Mouse (Mus musculus): Measurements from ENCODE around the gene Nrip2. TPM values are rescaled to one million over a fixed set of nuclear protein-coding genes. Genes with fewer than 3 reads are reported as not detected.

Gene Nrip2
- 0.70 and 0.95 TPM in 2 replicates for polyA plus RNA-seq (2012; rRNA removed)
- polyA plus RNA-seq (2014; fragmentation: Nextera tagmentation; extraction: Ambion mirVana), result 1.3 and 1.5 TPM in 2 replicates

GRCm38 (mm10) chr6:128398996-128399395, at the start of gene Nrip2:
Gene Nrip2 (plus strand): TSS chr6:128399296.
- Histone ChIP-seq H3K4me1 (replicated peaks; ENCODE audit: control insufficient read depth in 2 of 2, insufficient read depth in 2 of 2, low read length in 1 of 2) (no peaks in the 10 kb centered on the region), H3K9me3 (ENCODE audit: control insufficient read depth, low read length) (no peaks in the 10 kb centered on the region), H3K27me3 (ENCODE audit: control insufficient read depth, insufficient read depth, low read length) (no peaks in the 10 kb centered on the region), H3K27ac (no peak within 1 kb of the TSS), H3K4me2 (ENCODE audit: low read depth) (peak within 1 kb of the TSS; percentile 29; the same call in 1 of the 2 replicates), H3K36me3 (replicated peaks; ENCODE audit: control insufficient read depth, insufficient read depth, low read depth) (no peaks in the 10 kb centered on the region), H3K9ac (replicated peaks) (no peak within 1 kb of the TSS), H3K4me3 (ENCODE audit: insufficient read depth in 1 of 2, low read depth in 2 of 2, low read length in 2 of 2) (no peak within 1 kb of the TSS)
- 69% methylated on average over 3 of the region's 3 CpGs for WGBS (ENCODE audit: insufficient replicate concordance)
- DNase-seq (ENCODE audit: low read depth in 3 of 3, low spot score in 3 of 3) (no peak), ATAC-seq (ENCODE audit: insufficient read depth) (no peak)
- no peak for TF ChIP-seq EP300 (IDR thresholded peaks at IDR 0.05; ENCODE audit: low read depth)
- no peak for TF ChIP-seq CTCF (IDR thresholded peaks at IDR 0.05; ENCODE audit: low read depth)

GRCm38 (mm10) chr6:128349711-128350110, 49.4 kb upstream of the Nrip2 start:
- 46% methylated on average over 7 of the region's 7 CpGs for WGBS (ENCODE audit: insufficient replicate concordance)
- no peak for TF ChIP-seq CTCF (IDR thresholded peaks at IDR 0.05; ENCODE audit: low read depth)
- TF ChIP-seq EP300 (IDR thresholded peaks at IDR 0.05; ENCODE audit: low read depth), result no peak
- 0 out of 4 replicates have a peak, but pooled peaks cover 0 to 2% of the 10 kb centered on the region in 2 experiments for H3K4me1 ChIP-seq (replicated peaks; ENCODE audit: control insufficient read depth in 2 of 2, insufficient read depth in 2 of 2, low read length in 1 of 2)

GRCm38 (mm10) chr6:128354140-128354539, 45.0 kb upstream of the Nrip2 start:
- TF ChIP-seq CTCF (IDR thresholded peaks at IDR 0.05; ENCODE audit: low read depth) (no peak), EP300 (IDR thresholded peaks at IDR 0.05; ENCODE audit: low read depth) (no peak)
- Histone ChIP-seq H3K27ac (no peak overlapping the region), H3K9me3 (ENCODE audit: control insufficient read depth, low read length) (no peaks in the 10 kb centered on the region), H3K4me2 (ENCODE audit: low read depth) (no peak overlapping the region), H3K4me3 (ENCODE audit: insufficient read depth in 1 of 2, low read depth in 2 of 2, low read length in 2 of 2) (no peak overlapping the region), H3K4me1 (replicated peaks; ENCODE audit: control insufficient read depth in 2 of 2, insufficient read depth in 2 of 2, low read length in 1 of 2) (peaks cover 2 to 3% of the 10 kb centered on the region in 2 experiments; a peak in 2 of 4 replicates), H3K9ac (replicated peaks) (no peak overlapping the region), H3K36me3 (replicated peaks; ENCODE audit: control insufficient read depth, insufficient read depth, low read depth) (peaks cover 20% of the 10 kb centered on the region), H3K27me3 (ENCODE audit: control insufficient read depth, insufficient read depth, low read length) (peaks cover 10% of the 10 kb centered on the region)
- ATAC-seq (ENCODE audit: insufficient read depth) (no peak), DNase-seq (ENCODE audit: low read depth in 3 of 3, low spot score in 3 of 3) (no peak)
- WGBS (ENCODE audit: insufficient replicate concordance), result 62% methylated on average over 3 of the region's 3 CpGs

More at GRCm38 (mm10) chr6:128349711-128350110, 49.4 kb upstream of the Nrip2 start:
- Histone ChIP-seq H3K9me3 (ENCODE audit: control insufficient read depth, low read length) (no peaks in the 10 kb centered on the region), H3K36me3 (replicated peaks; ENCODE audit: control insufficient read depth, insufficient read depth, low read depth) (no peaks in the 10 kb centered on the region), H3K27ac (no peak overlapping the region), H3K27me3 (ENCODE audit: control insufficient read depth, insufficient read depth, low read length) (peaks cover 5% of the 10 kb centered on the region; the same call in 1 of the 2 replicates), H3K9ac (replicated peaks) (no peak overlapping the region), H3K4me3 (ENCODE audit: insufficient read depth in 1 of 2, low read depth in 2 of 2, low read length in 2 of 2) (no peak overlapping the region), H3K4me2 (ENCODE audit: low read depth) (no peak overlapping the region)
- DNase-seq (ENCODE audit: low read depth in 3 of 3, low spot score in 3 of 3) (no peak), ATAC-seq (ENCODE audit: insufficient read depth) (no peak)

GRCm38 (mm10) chr6:128355201-128355681, 43.9 kb upstream of the Nrip2 start:
- no peak for TF ChIP-seq EP300 (IDR thresholded peaks at IDR 0.05; ENCODE audit: low read depth)
- no peak for TF ChIP-seq CTCF (IDR thresholded peaks at IDR 0.05; ENCODE audit: low read depth)
- H3K9me3 ChIP-seq (ENCODE audit: control insufficient read depth, low read length), result no peaks in the 10 kb centered on the region
- H3K27me3 ChIP-seq (ENCODE audit: control insufficient read depth, insufficient read depth, low read length), result peaks cover 10% of the 10 kb centered on the region
- H3K4me1 ChIP-seq (replicated peaks; ENCODE audit: control insufficient read depth in 2 of 2, insufficient read depth in 2 of 2, low read length in 1 of 2), result peaks cover 2 to 3% of the 10 kb centered on the region in 2 experiments; a peak in 2 of 4 replicates
- no peak overlapping the region for H3K27ac ChIP-seq
- WGBS (ENCODE audit: insufficient replicate concordance), result under 1% methylated on average over 28 of the region's 28 CpGs
- ATAC-seq (ENCODE audit: insufficient read depth), result peak; percentile 64
- peak overlapping the region; percentile 79 for H3K4me2 ChIP-seq (ENCODE audit: low read depth)
- peak overlapping the region; percentile 64 to 70 for H3K4me3 ChIP-seq (ENCODE audit: insufficient read depth in 1 of 2, low read depth in 2 of 2, low read length in 2 of 2)
- H3K9ac ChIP-seq (replicated peaks), result peak overlapping the region; percentile 10
- DNase-seq (ENCODE audit: low read depth in 3 of 3, low spot score in 3 of 3), result no peak
- peaks cover 20% of the 10 kb centered on the region for H3K36me3 ChIP-seq (replicated peaks; ENCODE audit: control insufficient read depth, insufficient read depth, low read depth)

GRCm38 (mm10) chr6:128355726-128356416, 43.2 kb upstream of the Nrip2 start, which contains the start of gene Tulp3:
Gene Tulp3 (minus strand): TSS chr6:128355851.
- Histone ChIP-seq H3K4me1 (replicated peaks; ENCODE audit: control insufficient read depth in 2 of 2, insufficient read depth in 2 of 2, low read length in 1 of 2) (peaks cover 2 to 5% of the 10 kb centered on the region in 2 experiments; a peak in 3 of 4 replicates), H3K4me3 (ENCODE audit: insufficient read depth in 1 of 2, low read depth in 2 of 2, low read length in 2 of 2) (peak within 1 kb of the TSS; percentile 64 to 70), H3K9ac (replicated peaks) (peak within 1 kb of the TSS; percentile 10), H3K27ac (no peak within 1 kb of the TSS), H3K9me3 (ENCODE audit: control insufficient read depth, low read length) (no peaks in the 10 kb centered on the region), H3K27me3 (ENCODE audit: control insufficient read depth, insufficient read depth, low read length) (peaks cover 10% of the 10 kb centered on the region), H3K36me3 (replicated peaks; ENCODE audit: control insufficient read depth, insufficient read depth, low read depth) (peaks cover 20% of the 10 kb centered on the region), H3K4me2 (ENCODE audit: low read depth) (peak within 1 kb of the TSS; percentile 79)
- DNase-seq (ENCODE audit: low read depth in 3 of 3, low spot score in 3 of 3), result peak; percentile 71 to 76 (median 74)
- TF ChIP-seq CTCF (IDR thresholded peaks at IDR 0.05; ENCODE audit: low read depth) (no peak), EP300 (IDR thresholded peaks at IDR 0.05; ENCODE audit: low read depth) (no peak)
- ATAC-seq (ENCODE audit: insufficient read depth), result peak; percentile 99
- under 1% methylated on average over 42 of the region's 42 CpGs for WGBS (ENCODE audit: insufficient replicate concordance)
